Mouse (Mus musculus) midbrain, postnatal 0 days (tissue): ENCODE data around the gene Creb3l4. TPM values are rescaled to one million over a fixed set of nuclear protein-coding genes. Genes with fewer than 3 reads are reported as not detected.
A peak's percentile ranks its signal among the peaks of the same experiment; 100 is the strongest.

Experiments used
- ATAC-seq: fragments of 200-750 bp; cut with Nextera tagmentation; 2 replicates; pipeline ENCODE4 v1.8.0; 2017; ENCODE audit warnings: moderate number of reproducible peaks, mild to moderate bottlenecking, moderate TSS enrichment, moderate library complexity; ENCODE audit not compliant: low FRiP score
- DNase-seq: peaks from one replicate; pipeline ENCODE4 v3.0.0-alpha.2; 2015; ENCODE audit warnings: low spot score
- H3K27ac ChIP-seq: fragments of 300-500 bp; sonication (generic); 2 replicates; pipeline ENCODE4 v1.5.1; 2014; ENCODE audit warnings: low read depth, mild to moderate bottlenecking, low read length, mixed read lengths
- H3K27me3 ChIP-seq: fragments of 300-500 bp; sonication (generic); 2 replicates; pipeline ENCODE4 v1.6.1; 2014; ENCODE audit warnings: low read length, control low read depth, mixed read lengths; ENCODE audit not compliant: insufficient read depth
- H3K36me3 ChIP-seq: fragments of 300-500 bp; sonication (generic); 2 replicates; pipeline ENCODE4 v1.6.1; 2014; ENCODE audit warnings: low read length, control low read depth, mixed read lengths; ENCODE audit not compliant: insufficient read depth
- H3K4me1 ChIP-seq: fragments of 300-500 bp; sonication (generic); 2 replicates; pipeline ENCODE4 v1.6.1; 2014; ENCODE audit warnings: mild to moderate bottlenecking, control low read depth, antibody characterized with exemption, low read length, mixed read lengths; ENCODE audit not compliant: insufficient read depth
- H3K4me2 ChIP-seq: fragments of 300-500 bp; sonication (generic); 2 replicates; pipeline ENCODE4 v1.6.1; 2014; ENCODE audit warnings: low read depth, mild to moderate bottlenecking, low read length, mixed read lengths; ENCODE audit not compliant: poor library complexity, severe bottlenecking
- H3K4me3 ChIP-seq: fragments of 300-500 bp; sonication (generic); 2 replicates; pipeline ENCODE4 v1.5.1; 2014; ENCODE audit warnings: low read depth, mild to moderate bottlenecking, low read length, moderate library complexity
- H3K9ac ChIP-seq: fragments of 300-500 bp; sonication (generic); replicated peaks from 2 replicates; pipeline ENCODE4 v1.6.1; 2014; ENCODE audit warnings: mild to moderate bottlenecking, low read length, moderate library complexity, mixed read lengths; ENCODE audit not compliant: poor library complexity, severe bottlenecking
- H3K9me3 ChIP-seq: fragments of 300-500 bp; sonication (generic); 2 replicates; pipeline ENCODE4 v1.6.1; 2016; ENCODE audit warnings: low read length, control low read depth
- CTCF ChIP-seq: IDR thresholded peaks from 2 replicates; pipeline ENCODE4 v1.5.1; 2016; ENCODE audit warnings: antibody characterized with exemption, mild to moderate bottlenecking
- WGBS: fragments of 180-500 bp; shearing (Covaris S2); extraction: QIAGEN DNeasy Blood & Tissue Kit; methylation state at CpG from one replicate; pipeline ENCODE4 v1.1.7; 2014; 5-methylcytosine and 5-hydroxymethylcytosine counted together
- polyA plus RNA-seq: library from polyadenylated mRNA; unstranded; fragments of >200 nt; fragmentation: Nextera tagmentation; extraction: Ambion mirVana; gene quantifications from 2 replicates; pipeline ENCODE4 v1.2.1, GENCODE M21; 2015
- total RNA-seq: library from RNA; depleted of rRNA; stranded (reverse); fragments of >200 nt; gene quantifications from 2 replicates; pipeline ENCODE4 v1.2.3, GENCODE M21; 2014

The Creb3l4 gene
- total and polyA plus RNA-seq, 2 experiments from 2014 or later = 0.77 to 1.7 TPM

GRCm38 (mm10) chr3:90220531-90220951, 22.8 kb downstream of the Creb3l4 start:
- no peaks in the 10 kb centered on the region for H3K9me3 ChIP-seq
- H3K27me3 ChIP-seq = no peaks in the 10 kb centered on the region
- H3K4me3 ChIP-seq = peak overlapping the region; percentile 38
- H3K4me2 ChIP-seq = peak overlapping the region; percentile 81
- H3K9ac ChIP-seq = peak overlapping the region; percentile 44
- DNase-seq (peak; percentile 57), ATAC-seq (peak; percentile 47; the same call in 1 of the 2 replicates)
- no peaks in the 10 kb centered on the region for H3K4me1 ChIP-seq
- H3K36me3 ChIP-seq = no peaks in the 10 kb centered on the region
- TF ChIP-seq CTCF = no peak
- H3K27ac ChIP-seq = peak overlapping the region; percentile 51; the same call in 1 of the 2 replicates
- WGBS = under 1% methylated on average over 19 of the region's 20 CpGs

GRCm38 (mm10) chr3:90220088-90220487, 23.2 kb downstream of the Creb3l4 start:
- Histone ChIP-seq H3K27me3 (no peaks in the 10 kb centered on the region), H3K4me2 (peak overlapping the region; percentile 81), H3K27ac (no peak overlapping the region; the same call in none of the 2 replicates), H3K9me3 (no peaks in the 10 kb centered on the region), H3K4me3 (peak overlapping the region; percentile 38), H3K36me3 (no peaks in the 10 kb centered on the region), H3K4me1 (no peaks in the 10 kb centered on the region), H3K9ac (peak overlapping the region; percentile 44; the same call in 1 of the 2 replicates)
- peak; percentile 79 for TF ChIP-seq CTCF
- peak; percentile 68 for DNase-seq
- 11% methylated on average over 6 of the region's 6 CpGs for WGBS
- ATAC-seq = no peak

GRCm38 (mm10) chr3:90215825-90216380, 27.4 kb downstream of the Creb3l4 start:
- Histone ChIP-seq H3K27ac (no peak overlapping the region), H3K4me1 (no peaks in the 10 kb centered on the region), H3K9ac (no peak overlapping the region), H3K9me3 (no peaks in the 10 kb centered on the region), H3K4me3 (no peak overlapping the region), H3K27me3 (no peaks in the 10 kb centered on the region), H3K36me3 (no peaks in the 10 kb centered on the region), H3K4me2 (no peak overlapping the region)
- WGBS = 35% methylated on average over 1 of the region's 1 CpGs
- DNase-seq = no peak
- TF ChIP-seq CTCF = peak; percentile 9
- ATAC-seq = no peak

DNA sequence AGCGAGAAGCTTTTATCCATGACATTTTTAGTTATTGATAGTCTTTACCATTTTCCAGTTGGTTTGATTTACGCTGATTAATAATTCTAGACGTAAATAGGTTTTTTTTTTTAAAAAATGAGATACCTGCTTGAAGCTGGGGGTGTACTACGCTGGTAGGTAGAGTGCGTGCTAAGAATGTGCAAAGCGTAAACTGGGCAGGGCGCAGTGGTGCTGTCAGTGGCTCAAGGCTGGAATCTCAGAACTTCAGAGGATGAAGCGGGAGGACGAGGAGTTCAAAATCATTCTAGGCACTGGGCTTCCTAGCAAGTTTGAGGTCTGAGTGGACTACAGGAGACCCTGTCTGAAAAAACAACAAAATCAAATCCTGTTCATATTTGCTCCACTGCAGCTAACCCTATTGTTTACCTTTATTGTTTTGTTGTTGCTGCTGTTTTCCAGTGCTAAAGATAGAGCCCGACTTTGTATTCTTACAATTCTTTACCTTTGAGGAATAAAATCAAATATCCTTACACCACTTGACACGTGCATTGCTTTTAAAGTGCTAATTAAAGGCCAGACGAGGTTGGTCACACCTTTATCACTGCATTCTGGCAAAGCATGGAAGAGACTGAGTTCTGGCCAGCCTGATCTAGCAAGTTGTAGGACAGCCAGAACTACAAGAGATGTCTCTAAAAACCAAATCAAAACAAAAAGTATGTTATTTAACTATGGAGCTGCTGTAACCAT, 29.2 kb downstream of the Creb3l4 start:
- WGBS = 13% methylated on average over 12 of the region's 12 CpGs
- peaks cover 6% of the 10 kb centered on the region; the same call in 1 of the 2 replicates for H3K36me3 ChIP-seq
- no peaks in the 10 kb centered on the region for H3K27me3 ChIP-seq
- DNase-seq (peak; percentile 32), ATAC-seq (peak; percentile 41; the same call in 1 of the 2 replicates)
- no peak for TF ChIP-seq CTCF
- no peaks in the 10 kb centered on the region for H3K9me3 ChIP-seq
- H3K4me1 ChIP-seq = no peaks in the 10 kb centered on the region
- H3K9ac ChIP-seq = peak overlapping the region; percentile 34; the same call in 1 of the 2 replicates
- peak overlapping the region; percentile 49 for H3K4me3 ChIP-seq
- H3K4me2 ChIP-seq = peak overlapping the region; percentile 51
- H3K27ac ChIP-seq = peak overlapping the region; percentile 76

- TF ChIP-seq CTCF = no peak
- peaks cover 13% of the 10 kb centered on the region; the same call in 1 of the 2 replicates for H3K36me3 ChIP-seq
- DNase-seq (peak; percentile 98), ATAC-seq (peak; percentile 92)
- peak within 1 kb of the TSS; percentile 83 for H3K4me2 ChIP-seq
- no peaks in the 10 kb centered on the region for H3K27me3 ChIP-seq
- no peaks in the 10 kb centered on the region for H3K4me1 ChIP-seq
- peak within 1 kb of the TSS; percentile 76 for H3K27ac ChIP-seq
- peak within 1 kb of the TSS; percentile 66 for H3K9ac ChIP-seq
- H3K9me3 ChIP-seq = no peaks in the 10 kb centered on the region
- H3K4me3 ChIP-seq = peak within 1 kb of the TSS; percentile 49
- WGBS = under 1% methylated on average over 42 of the region's 42 CpGs
Measured at GRCm38 (mm10) chr3:90213377-90213866, 29.9 kb downstream of the Creb3l4 start, which contains the start of the genes Rps27 and Rab13. Rps27 (minus strand) TSS chr3:90213651. Rab13 (plus strand) TSS chr3:90213695.
